Mouse (Mus musculus): ENCODE data around the gene Catsper4.

DNA sequence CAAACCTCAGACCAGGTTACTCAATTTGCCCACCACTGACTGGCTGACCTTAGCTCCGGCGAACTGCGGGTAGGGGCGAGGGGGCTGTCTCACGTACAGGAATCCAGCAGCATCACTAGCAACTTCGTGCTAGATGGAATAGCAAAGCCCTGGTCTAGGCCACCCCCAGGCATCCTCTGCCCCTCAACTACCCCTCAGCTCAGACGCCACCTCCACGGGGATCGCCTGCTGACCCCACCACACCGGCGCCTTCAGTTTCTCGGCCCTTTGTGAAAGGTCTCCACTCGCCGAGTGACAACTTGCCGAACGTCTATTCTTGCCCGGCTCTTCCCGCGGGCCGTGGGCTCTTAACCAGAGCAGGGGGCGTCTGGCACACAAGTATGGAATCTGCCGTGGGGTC is 40.9 kb downstream of the Catsper4 start:
- TF ChIP-seq CTCF (IDR thresholded peaks at IDR 0.05; ENCODE audit: low read depth): no peak
- TF ChIP-seq EP300 (IDR thresholded peaks at IDR 0.05; ENCODE audit: low read depth): no peak

Measured in liver, embryonic 14.5 days (tissue).